Mouse (Mus musculus): Measurements from ENCODE around the gene Utrn.

The Utrn gene

GRCm38 (mm10) chr10:12379123-12379522, 490.0 kb downstream of the Utrn start:
- DNase-seq = no peak

DNA sequence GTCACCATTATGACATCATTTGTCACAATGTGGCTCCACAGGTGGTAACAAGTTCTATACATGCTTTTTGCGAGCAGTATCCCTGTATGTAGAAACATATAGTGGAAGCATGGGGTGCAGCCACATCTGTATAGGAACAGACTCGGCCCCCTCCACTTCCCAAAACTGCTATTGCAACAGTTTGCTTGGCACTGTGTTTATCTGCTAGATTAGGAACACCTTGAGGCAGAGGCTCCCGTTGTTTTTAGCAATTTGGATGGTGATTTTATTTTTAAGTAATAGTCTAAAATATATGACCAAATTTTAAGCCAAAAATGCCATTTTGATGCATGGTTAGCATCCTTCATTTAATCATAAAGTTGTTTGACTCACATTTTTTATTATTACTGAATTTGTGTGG, 491.4 kb downstream of the Utrn start:
- DNase-seq = no peak

- no peak for DNase-seq
Measured at GRCm38 (mm10) chr10:12376015-12376414, 493.1 kb downstream of the Utrn start.

DNA sequence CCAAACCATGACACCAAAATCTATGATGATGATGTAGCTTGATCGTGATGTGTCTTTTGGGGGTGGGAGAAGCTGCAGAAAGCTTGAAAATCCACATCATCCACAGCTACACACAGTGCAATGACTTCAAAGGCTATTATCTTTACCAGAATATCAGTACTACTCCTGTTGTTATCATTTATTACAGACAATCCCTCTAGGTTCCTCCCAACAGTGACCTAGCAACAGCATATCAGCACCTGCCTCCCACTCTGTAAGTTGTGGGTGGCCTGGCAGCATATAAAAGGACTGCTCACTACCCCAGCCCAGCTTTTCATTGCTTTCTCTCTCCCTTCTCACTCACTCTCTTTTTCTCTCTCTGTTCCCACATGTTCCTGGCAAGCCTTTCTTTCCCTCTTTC, 494.4 kb downstream of the Utrn start:
- DNase-seq = no peak

DNA sequence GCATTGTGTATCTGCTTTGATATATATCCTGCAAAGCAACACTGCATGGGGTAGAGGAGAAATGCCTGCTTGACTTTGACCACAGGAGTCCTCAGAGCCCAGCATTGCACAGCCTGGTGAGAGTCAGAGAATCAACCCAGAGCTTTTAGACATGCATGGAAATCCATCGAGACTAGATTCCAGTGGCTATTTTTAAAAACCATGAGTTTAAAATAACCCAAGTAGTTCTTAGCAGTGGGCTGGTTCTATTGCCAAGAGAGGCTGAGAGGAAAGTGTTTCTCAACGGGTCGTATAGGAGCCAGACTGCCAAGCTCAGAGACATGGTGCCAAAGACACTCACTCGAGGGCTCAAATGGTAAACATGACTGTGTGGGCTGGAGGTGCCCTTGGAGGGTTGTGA, 514.6 kb downstream of the Utrn start:
- DNase-seq = no peak

DNA sequence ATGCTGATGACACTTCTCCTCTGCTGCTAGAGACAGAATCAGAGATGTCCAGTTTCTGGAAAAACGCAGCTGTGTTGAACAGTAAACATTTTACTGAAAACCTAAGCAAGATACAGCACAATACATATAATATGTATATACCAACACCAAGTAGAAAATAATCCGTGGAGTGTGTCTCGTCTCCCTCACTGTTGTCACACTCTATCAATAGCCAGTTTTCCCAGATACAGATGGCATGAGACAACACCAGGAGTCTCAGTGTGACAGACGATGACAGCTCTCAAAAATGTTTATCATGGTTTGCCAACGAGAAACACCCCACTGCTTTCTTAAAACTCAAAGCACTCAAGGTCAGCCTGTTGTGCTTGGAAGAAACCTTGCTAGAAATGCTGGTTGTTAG, 515.1 kb downstream of the Utrn start:
- no peak for DNase-seq

DNA sequence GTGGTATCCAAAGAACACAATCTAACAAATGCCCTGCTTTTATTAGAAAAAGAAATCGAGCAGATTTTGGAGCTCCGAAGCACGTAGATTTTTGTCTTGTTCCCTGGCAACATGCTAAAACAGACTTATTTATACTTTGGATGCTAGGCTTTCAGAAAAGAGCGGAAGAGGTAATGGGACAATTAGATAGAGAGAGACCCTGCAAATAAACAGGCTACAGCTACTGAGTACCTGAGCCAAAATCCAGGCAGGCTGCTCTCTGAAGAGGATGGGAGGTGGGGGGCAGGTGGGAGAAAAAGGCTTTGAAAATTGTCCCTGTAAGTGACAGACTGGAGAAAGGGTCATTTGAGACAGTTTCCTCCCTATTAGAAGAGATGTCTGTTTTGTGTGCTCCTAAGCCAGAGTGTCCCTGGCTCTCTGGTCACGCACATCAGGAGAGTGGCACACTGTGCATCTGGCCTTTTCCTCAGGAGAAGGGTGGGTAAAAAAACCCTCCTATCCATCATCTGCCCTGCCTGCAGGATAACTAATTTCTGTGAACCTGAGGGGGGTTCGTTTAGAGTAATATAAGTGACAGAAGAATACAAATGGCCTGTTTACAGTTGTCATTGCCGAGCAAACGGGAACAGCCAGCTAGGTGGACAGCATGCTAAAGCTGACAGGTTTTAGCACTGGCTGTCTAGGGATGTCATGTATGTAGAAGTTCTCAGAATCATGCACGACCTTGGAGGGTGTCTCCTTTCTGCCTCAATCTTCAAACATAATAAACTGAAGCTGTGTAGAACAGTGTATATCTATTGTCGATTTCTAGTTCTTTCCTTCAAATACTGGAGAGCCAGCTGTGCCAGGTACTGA, 529.2 kb downstream of the Utrn start:
- no peak for DNase-seq

GRCm38 (mm10) chr10:12339005-12339703, 530.0 kb downstream of the Utrn start:
- no peak for DNase-seq
